Mouse (Mus musculus) hindbrain, postnatal 0 days (tissue): ENCODE data around the gene Pknox2. TPM values are rescaled to one million over a fixed set of nuclear protein-coding genes. Genes with fewer than 3 reads are reported as not detected.

Source experiments
- ATAC-seq: fragments of 200-750 bp; cut with Nextera tagmentation; 2 replicates; pipeline ENCODE4 v1.8.0; 2017; ENCODE audit warnings: mild to moderate bottlenecking, moderate TSS enrichment, moderate library complexity
- DNase-seq: peaks from one replicate; pipeline ENCODE4 v3.0.0-alpha.2; 2015; ENCODE audit warnings: low spot score
- H3K27ac ChIP-seq: fragments of 300-500 bp; sonication (generic); 2 replicates; pipeline ENCODE4 v1.5.1; 2014; ENCODE audit warnings: mild to moderate bottlenecking
- H3K27me3 ChIP-seq: fragments of 300-500 bp; sonication (generic); 2 replicates; pipeline ENCODE4 v1.6.1; 2014; ENCODE audit warnings: low read length, mixed read lengths; ENCODE audit not compliant: insufficient read depth
- H3K36me3 ChIP-seq: fragments of 300-500 bp; sonication (generic); 2 replicates; pipeline ENCODE4 v1.6.1; 2014; ENCODE audit warnings: low read length, mixed read lengths; ENCODE audit not compliant: insufficient read depth
- H3K4me1 ChIP-seq: fragments of 300-500 bp; sonication (generic); 2 replicates; pipeline ENCODE4 v1.6.1; 2014; ENCODE audit warnings: antibody characterized with exemption, low read length, mixed read lengths; ENCODE audit not compliant: insufficient read depth
- H3K4me2 ChIP-seq: fragments of 300-500 bp; sonication (generic); 2 replicates; pipeline ENCODE4 v1.6.1; 2014; ENCODE audit warnings: low read depth, mild to moderate bottlenecking, low read length, moderate library complexity, mixed read lengths
- H3K4me3 ChIP-seq: fragments of 300-500 bp; sonication (generic); 2 replicates; pipeline ENCODE4 v1.5.1; 2014; ENCODE audit warnings: low read length
- H3K9ac ChIP-seq: fragments of 300-500 bp; sonication (generic); replicated peaks from 2 replicates; pipeline ENCODE4 v1.6.1; 2014; ENCODE audit warnings: mild to moderate bottlenecking, low read length, moderate library complexity, mixed read lengths
- H3K9me3 ChIP-seq: fragments of 300-500 bp; sonication (generic); 2 replicates; pipeline ENCODE4 v1.6.1; 2016; ENCODE audit warnings: low read length, mixed read lengths
- CTCF ChIP-seq: IDR thresholded peaks from 2 replicates; pipeline ENCODE4 v1.5.1; 2016; ENCODE audit warnings: antibody characterized with exemption, control low read depth, low read depth
- WGBS: fragments of 180-500 bp; shearing (Covaris S2); extraction: QIAGEN DNeasy Blood & Tissue Kit; methylation state at CpG from one replicate; pipeline ENCODE4 v1.1.7; 2014; 5-methylcytosine and 5-hydroxymethylcytosine counted together
- polyA plus RNA-seq: library from polyadenylated mRNA; unstranded; fragments of >200 nt; fragmentation: Nextera tagmentation; extraction: Ambion mirVana; gene quantifications from 2 replicates; pipeline ENCODE4 v1.2.1, GENCODE M21; 2015
- total RNA-seq: library from RNA; depleted of rRNA; stranded (reverse); fragments of >200 nt; gene quantifications from 2 replicates; pipeline ENCODE4 v1.2.3, GENCODE M21; 2014

Gene Pknox2
- total and polyA plus RNA-seq, 2 experiments from 2014 or later, result 22.2 to 23.5 TPM

- peak; percentile 35 for DNase-seq
- TF ChIP-seq CTCF, result no peak
- Histone ChIP-seq H3K9me3 (no peaks in the 10 kb centered on the region), H3K36me3 (no peaks in the 10 kb centered on the region), H3K4me2 (no peak overlapping the region), H3K9ac (no peak overlapping the region), H3K4me1 (no peaks in the 10 kb centered on the region), H3K4me3 (no peak overlapping the region), H3K27me3 (no peaks in the 10 kb centered on the region), H3K27ac (no peak overlapping the region)
- WGBS, result 33% methylated on average over 3 of the region's 3 CpGs
- no peak for ATAC-seq
Observed at GRCm38 (mm10) chr9:37106808-37107207, 40.4 kb downstream of the Pknox2 start.

- ATAC-seq, result no peak
- 79% methylated on average over 3 of the region's 3 CpGs for WGBS
- no peak for TF ChIP-seq CTCF
Observed at GRCm38 (mm10) chr9:37104249-37104648, 43.0 kb downstream of the Pknox2 start.

GRCm38 (mm10) chr9:37103778-37104177 is 43.4 kb downstream of the Pknox2 start:
- H3K9ac ChIP-seq, result no peak overlapping the region
- no peaks in the 10 kb centered on the region for H3K9me3 ChIP-seq
- H3K27ac ChIP-seq, result 0 out of 2 replicates have a peak overlapping the region, but pooled peaks have one; percentile 3
- no peaks in the 10 kb centered on the region for H3K27me3 ChIP-seq
- no peak for TF ChIP-seq CTCF
- ATAC-seq (no peak), DNase-seq (peak; percentile 31)
- H3K4me1 ChIP-seq, result peaks cover 12% of the 10 kb centered on the region; the same call in 1 of the 2 replicates
- no peak overlapping the region for H3K4me3 ChIP-seq
- no peak overlapping the region for H3K4me2 ChIP-seq
- 28% methylated on average over 5 of the region's 5 CpGs for WGBS
- H3K36me3 ChIP-seq, result no peaks in the 10 kb centered on the region

More at GRCm38 (mm10) chr9:37104249-37104648, 43.0 kb downstream of the Pknox2 start:
- Histone ChIP-seq H3K9ac (no peak overlapping the region), H3K36me3 (no peaks in the 10 kb centered on the region), H3K4me2 (no peak overlapping the region), H3K27ac (0 out of 2 replicates have a peak overlapping the region, but pooled peaks have one; percentile 3), H3K27me3 (no peaks in the 10 kb centered on the region), H3K4me1 (peaks cover 12% of the 10 kb centered on the region; the same call in 1 of the 2 replicates), H3K4me3 (no peak overlapping the region), H3K9me3 (no peaks in the 10 kb centered on the region)
- DNase-seq, result no peak

GRCm38 (mm10) chr9:37101059-37101940 is 45.9 kb downstream of the Pknox2 start:
- whole genome bisulfite sequencing, result 34% methylated on average over 11 of the region's 11 CpGs
- Histone ChIP-seq H3K27me3 (no peaks in the 10 kb centered on the region), H3K4me1 (peaks cover 12% of the 10 kb centered on the region; the same call in 1 of the 2 replicates), H3K9me3 (no peaks in the 10 kb centered on the region), H3K36me3 (no peaks in the 10 kb centered on the region), H3K4me2 (no peak overlapping the region), H3K9ac (no peak overlapping the region), H3K27ac (peak overlapping the region; percentile 57; the same call in 1 of the 2 replicates), H3K4me3 (no peak overlapping the region)
- DNase-seq, result peak; percentile 27
- no peak for TF ChIP-seq CTCF
- peak; percentile 40; the same call in 1 of the 2 replicates for ATAC-seq

GRCm38 (mm10) chr9:37099595-37099994 is 47.6 kb downstream of the Pknox2 start:
- Histone ChIP-seq H3K4me3 (no peak overlapping the region), H3K9ac (no peak overlapping the region), H3K4me2 (no peak overlapping the region), H3K9me3 (no peaks in the 10 kb centered on the region), H3K27ac (no peak overlapping the region), H3K36me3 (no peaks in the 10 kb centered on the region), H3K4me1 (peaks cover 17% of the 10 kb centered on the region), H3K27me3 (no peaks in the 10 kb centered on the region)
- WGBS, result 43% methylated on average over 3 of the region's 3 CpGs
- DNase-seq (no peak), ATAC-seq (no peak)
- no peak for TF ChIP-seq CTCF

GRCm38 (mm10) chr9:37098600-37098999 is 48.6 kb downstream of the Pknox2 start:
- no peaks in the 10 kb centered on the region for H3K36me3 ChIP-seq
- ATAC-seq, result no peak
- H3K27me3 ChIP-seq, result no peaks in the 10 kb centered on the region
- H3K4me1 ChIP-seq, result peaks cover 25% of the 10 kb centered on the region
- whole genome bisulfite sequencing, result 94% methylated on average over 3 of the region's 3 CpGs
- no peak overlapping the region for H3K4me3 ChIP-seq
- no peaks in the 10 kb centered on the region for H3K9me3 ChIP-seq
- DNase-seq, result no peak
- no peak overlapping the region for H3K27ac ChIP-seq
- no peak overlapping the region for H3K9ac ChIP-seq
- TF ChIP-seq CTCF, result no peak
- H3K4me2 ChIP-seq, result no peak overlapping the region
